Mouse (Mus musculus): ENCODE measurements around the gene Rnf180. TPM values are rescaled to one million over a fixed set of nuclear protein-coding genes. Genes with fewer than 3 reads are reported as not detected.
A peak's percentile ranks its signal among the peaks of the same experiment; 100 is the strongest.
"Not testable (repeated sequence)": the region's sequence is repeated elsewhere in the genome, so short reads cannot be mapped to it uniquely, and the experiment has no call there.

The Rnf180 gene
- 10 to 100 TPM; 17.8 to 19.6 TPM for total RNA-seq (2021)

- no peak for DNase-seq
Observed at GRCm38 (mm10) chr13:105294715-105295114, at the start of gene Rnf180. Gene Rnf180, minus strand, starts transcription at chr13:105294815.

GRCm38 (mm10) chr13:105331199-105331968, 36.8 kb upstream of the Rnf180 start:
- DNase-seq = no peak

GRCm38 (mm10) chr13:105326946-105327345, 32.3 kb upstream of the Rnf180 start:
- DNase-seq = no peak

GRCm38 (mm10) chr13:105316926-105317325, 22.3 kb upstream of the Rnf180 start:
- DNase-seq = no peak

- no peak for DNase-seq
Observed at GRCm38 (mm10) chr13:105316009-105316408, 21.4 kb upstream of the Rnf180 start.

GRCm38 (mm10) chr13:105312763-105313162, 18.1 kb upstream of the Rnf180 start:
- DNase-seq = no peak

- not testable (repeated sequence) for DNase-seq
Observed at GRCm38 (mm10) chr13:105310562-105310961, 15.9 kb upstream of the Rnf180 start.

GRCm38 (mm10) chr13:105305513-105305912, 10.9 kb upstream of the Rnf180 start:
- no peak for DNase-seq

- no peak for DNase-seq
Observed at GRCm38 (mm10) chr13:105304054-105304453, 9.4 kb upstream of the Rnf180 start.

- DNase-seq = no peak
Observed at GRCm38 (mm10) chr13:105300009-105300346, 5.4 kb upstream of the Rnf180 start.

GRCm38 (mm10) chr13:105299162-105300008, 4.8 kb upstream of the Rnf180 start:
- DNase-seq = no peak

GRCm38 (mm10) chr13:105293781-105294667, 591 bp downstream of the Rnf180 start:
- peak; percentile 41 to 59 for DNase-seq

- DNase-seq = peak; percentile 45
Observed at GRCm38 (mm10) chr13:105291816-105292215, 2.8 kb downstream of the Rnf180 start.

- DNase-seq = no peak
Observed at GRCm38 (mm10) chr13:105290594-105290993, 4.0 kb downstream of the Rnf180 start.

- no peak for DNase-seq
Observed at GRCm38 (mm10) chr13:105290021-105290420, 4.6 kb downstream of the Rnf180 start.

- DNase-seq = no peak
Observed at GRCm38 (mm10) chr13:105279397-105280018, 15.1 kb downstream of the Rnf180 start.

- DNase-seq = no peak
Observed at GRCm38 (mm10) chr13:105270394-105271094, 24.1 kb downstream of the Rnf180 start.

- no peak for DNase-seq
Observed at GRCm38 (mm10) chr13:105267464-105267863, 27.2 kb downstream of the Rnf180 start.

- peak in 1 of 2 experiments; percentile 29 for DNase-seq
Observed at GRCm38 (mm10) chr13:105266746-105267145, 27.9 kb downstream of the Rnf180 start.

- DNase-seq = no peak
Observed at GRCm38 (mm10) chr13:105256757-105257433, 37.7 kb downstream of the Rnf180 start.

GRCm38 (mm10) chr13:105250767-105251166, 43.8 kb downstream of the Rnf180 start:
- DNase-seq = no peak

All from layer of hippocampus, postnatal 36 days (tissue).